Comparison of ENCODE assay signal across 20 mouse cellular contexts in genomic region chr1:89775750-89776149, GRCm38 (mm10).
"Had no signal": no experiment of that assay in that cellular context is flagged by ENCODE, and none has a peak within 500 bp of the region (broad histone marks: within the 10 kb centered on the region; RNA-seq: fewer than 3 reads in every experiment).

No protein-coding gene starts in this region.

- H3K4me2 ChIP-seq: liver, embryonic 15.5 days; lung, embryonic 15.5 days; midbrain, embryonic 11.5 days; midbrain, embryonic 13.5 days; midbrain, embryonic 15.5 days; neural tube, embryonic 13.5 days; neural tube, embryonic 15.5 days had no signal

- ATAC-seq: liver, postnatal 0 days; lung, postnatal 0 days; midbrain, embryonic 13.5 days; midbrain, embryonic 15.5 days had no signal

- H3K27me3 ChIP-seq: liver, embryonic 15.5 days; lung, embryonic 15.5 days; midbrain, embryonic 15.5 days; neural tube, embryonic 13.5 days; neural tube, embryonic 15.5 days had no signal

- DNase-seq: liver, postnatal 0 days; lung, adult 2 months; lung, postnatal 14 days; lung, postnatal 36 days; right cerebral cortex, adult 18-20 months; right cerebral cortex, postnatal 25 days; right cerebral cortex, postnatal 4 days; spleen, adult 18-20 months; thymus, postnatal 14 days; thymus, postnatal 36 days had no signal

- H3K4me3 ChIP-seq: liver, embryonic 15.5 days; lung, embryonic 15.5 days; megakaryocyte, embryonic 14.5 days; midbrain, embryonic 13.5 days; midbrain, embryonic 15.5 days; neural tube, embryonic 13.5 days; neural tube, embryonic 15.5 days had no signal

- H3K9ac ChIP-seq: liver, embryonic 15.5 days; liver, postnatal 0 days; lung, embryonic 15.5 days; midbrain, embryonic 13.5 days; midbrain, embryonic 15.5 days; neural tube, embryonic 13.5 days; neural tube, embryonic 15.5 days had no signal

- H3K9me3 ChIP-seq: liver, embryonic 15.5 days; lung, embryonic 15.5 days; midbrain, embryonic 13.5 days; midbrain, embryonic 15.5 days; neural tube, embryonic 13.5 days; neural tube, embryonic 15.5 days had no signal

- H3K4me1 ChIP-seq: liver, embryonic 15.5 days; lung, embryonic 15.5 days had no signal

- H3K27ac ChIP-seq: liver, embryonic 15.5 days; lung, embryonic 15.5 days; macrophage; midbrain, embryonic 13.5 days; midbrain, embryonic 15.5 days; neural tube, embryonic 13.5 days; neural tube, embryonic 15.5 days had no signal

- H3K36me3 ChIP-seq: liver, embryonic 15.5 days; midbrain, embryonic 15.5 days had no signal
